Mouse (Mus musculus) lung, postnatal 0 days (tissue): ENCODE measurements around the gene Parvb.

Experiments
- CTCF ChIP-seq: IDR thresholded peaks from 2 replicates; pipeline ENCODE4 v1.5.1; 2016; ENCODE audit warnings: antibody characterized with exemption, mild to moderate bottlenecking
- EP300 ChIP-seq: IDR thresholded peaks from 2 replicates; pipeline ENCODE4 v1.6.1; 2016; ENCODE audit warnings: antibody characterized with exemption, mild to moderate bottlenecking, control low read depth

GRCm38 (mm10) chr15:84270463-84270862 is 38.6 kb downstream of the Parvb start:
- TF ChIP-seq CTCF (no peak), EP300 (no peak)
